Mouse (Mus musculus): Measurements from ENCODE around the gene Usp12.

Gene Usp12

GRCm38 (mm10) chr5:146692361-146692975 lies 102.3 kb downstream of the Usp12 start:
- no peak for DNase-seq (ENCODE audit: low spot score)

DNA sequence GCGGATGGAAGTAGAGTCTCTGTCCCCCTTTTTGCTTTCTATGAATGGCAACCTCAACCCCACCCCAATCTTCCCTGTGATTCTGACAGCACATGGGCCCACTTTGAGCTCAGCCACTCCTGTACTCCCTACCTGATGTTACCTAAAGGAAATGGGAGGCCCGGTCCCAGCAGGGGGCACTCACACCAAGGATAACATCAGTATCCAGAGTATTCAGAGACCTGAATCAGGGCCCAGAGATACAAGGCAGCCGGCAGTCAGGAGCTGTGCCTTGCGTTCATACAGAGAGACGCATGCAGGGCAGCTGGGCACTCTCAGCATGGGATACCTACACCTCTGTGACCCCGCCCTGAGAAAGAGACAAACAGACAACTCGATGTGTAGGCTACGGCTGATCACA lies 103.1 kb downstream of the Usp12 start:
- DNase-seq (ENCODE audit: low spot score) = no peak

DNA sequence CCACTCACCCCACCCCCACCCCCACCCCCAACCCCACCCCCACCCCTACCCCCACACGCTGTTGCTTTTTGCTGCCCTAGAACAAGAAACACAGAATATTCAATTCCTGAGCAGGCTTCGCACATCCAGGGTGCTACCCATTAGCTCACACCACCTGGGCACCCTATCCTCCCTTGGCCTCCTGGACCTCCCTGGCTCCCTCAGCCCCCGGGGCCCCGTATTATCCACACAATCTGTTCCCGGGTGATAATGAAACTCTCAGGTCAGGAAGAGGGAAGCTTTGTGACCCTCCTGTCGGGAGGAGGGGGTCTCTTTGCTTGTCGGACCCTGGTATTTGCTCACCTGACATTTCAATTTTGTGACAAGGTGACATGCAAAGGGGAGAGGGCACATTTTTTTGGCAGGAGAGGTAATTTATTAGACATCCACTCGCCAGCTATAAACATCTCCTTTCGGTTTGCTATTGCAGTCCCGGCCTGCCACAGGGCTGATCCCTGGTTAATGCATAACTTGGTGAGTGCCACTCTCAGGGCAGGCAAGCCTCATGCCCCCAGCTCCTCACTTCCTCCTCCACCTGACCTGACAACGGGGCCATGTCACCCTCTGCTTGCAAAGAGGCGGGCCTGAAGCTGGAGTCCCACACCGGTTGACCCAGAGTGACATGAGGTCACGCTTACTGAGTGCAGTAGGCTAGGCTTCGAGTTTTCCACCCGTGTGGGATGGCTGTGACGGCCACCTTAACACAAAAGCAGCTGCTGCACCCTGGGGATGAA lies 107.1 kb downstream of the Usp12 start:
- no peak for DNase-seq (ENCODE audit: low spot score)

DNA sequence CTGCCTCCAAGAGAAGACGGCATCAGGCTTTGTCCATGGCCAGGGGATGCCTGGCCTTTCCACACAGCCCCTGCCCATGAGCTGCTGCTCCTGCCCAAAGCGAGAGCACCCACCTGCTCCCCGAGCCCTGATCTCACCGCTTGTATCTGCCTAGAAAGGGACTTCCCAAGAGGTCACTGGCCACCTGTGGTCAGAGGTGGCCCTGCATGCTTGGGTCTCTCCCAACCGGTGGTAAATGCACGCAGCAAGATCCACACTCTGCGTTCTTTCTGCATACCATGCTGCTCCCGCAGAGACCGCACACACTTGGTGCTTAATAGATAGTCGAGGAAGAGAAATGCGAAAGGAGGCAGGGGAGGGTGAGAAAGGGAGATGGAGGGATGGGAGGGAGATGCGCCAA lies 107.9 kb downstream of the Usp12 start:
- DNase-seq (ENCODE audit: low spot score) = no peak

All from retina, embryonic 14.5 days (tissue).